Mouse (Mus musculus) cortical plate, adult 2 months (tissue): ENCODE measurements around the gene Batf.

Source experiments
- CTCF ChIP-seq: fragments of 200-500 bp; IDR thresholded peaks from 2 replicates; pipeline ENCODE4 v1.5.1; 2011; ENCODE audit warnings: mild to moderate bottlenecking, control low read depth, low read length; ENCODE audit not compliant: insufficient read depth; ENCODE audit errors: extremely low read depth
- POLR2A ChIP-seq: fragments of 200-500 bp; IDR thresholded peaks from 2 replicates; pipeline ENCODE4 v1.6.1; 2011; ENCODE audit warnings: mild to moderate bottlenecking, low read length, control low read depth; ENCODE audit not compliant: insufficient read depth; ENCODE audit errors: extremely low read depth

- no peak for TF ChIP-seq CTCF
- TF ChIP-seq POLR2A: no peak
Observed at GRCm38 (mm10) chr12:85702166-85703055, 15.9 kb downstream of the Batf start.
